Mouse (Mus musculus) hindbrain, embryonic 16.5 days (tissue): ENCODE data around the gene Srgap1. TPM values are rescaled to one million over a fixed set of nuclear protein-coding genes. Genes with fewer than 3 reads are reported as not detected.

Source experiments
- ATAC-seq: fragments of 200-750 bp; cut with Nextera tagmentation; 2 replicates; pipeline ENCODE4 v1.8.0; 2017; ENCODE audit warnings: moderate TSS enrichment, moderate library complexity
- H3K27ac ChIP-seq: fragments of 300-500 bp; sonication (generic); 2 replicates; pipeline ENCODE4 v1.5.1; 2014; ENCODE audit warnings: low read depth, mild to moderate bottlenecking, control low read depth, low read length, moderate library complexity
- H3K27me3 ChIP-seq: fragments of 300-500 bp; sonication (generic); replicated peaks from 2 replicates; pipeline ENCODE4 v1.6.1; 2014; ENCODE audit warnings: low read length; ENCODE audit not compliant: control insufficient read depth, insufficient read depth
- H3K36me3 ChIP-seq: fragments of 300-500 bp; sonication (generic); 2 replicates; pipeline ENCODE4 v1.6.1; 2014; ENCODE audit warnings: mild to moderate bottlenecking, low read length, moderate library complexity, mixed read lengths; ENCODE audit not compliant: control insufficient read depth, insufficient read depth
- H3K4me1 ChIP-seq: fragments of 300-500 bp; sonication (generic); 2 replicates; pipeline ENCODE4 v1.6.1; 2014; ENCODE audit warnings: low read depth, low read length; ENCODE audit not compliant: control insufficient read depth, insufficient read depth
- H3K4me2 ChIP-seq: fragments of 300-500 bp; sonication (generic); 2 replicates; pipeline ENCODE4 v1.6.1; 2014; ENCODE audit warnings: mild to moderate bottlenecking, low read length, control low read depth, moderate library complexity
- H3K4me3 ChIP-seq: fragments of 300-500 bp; sonication (generic); 2 replicates; pipeline ENCODE4 v1.5.1; 2014; ENCODE audit warnings: mild to moderate bottlenecking, low read length, control low read depth, moderate library complexity
- H3K9ac ChIP-seq: fragments of 300-500 bp; sonication (generic); 2 replicates; pipeline ENCODE4 v1.6.1; 2014; ENCODE audit warnings: low read depth, mild to moderate bottlenecking, control low read depth, low read length, moderate library complexity
- H3K9me3 ChIP-seq: fragments of 300-500 bp; sonication (generic); 2 replicates; pipeline ENCODE4 v1.6.1; 2014; ENCODE audit warnings: mild to moderate bottlenecking, low read length, moderate library complexity; ENCODE audit not compliant: control insufficient read depth
- WGBS: fragments of 180-500 bp; shearing (Covaris S2); extraction: QIAGEN DNeasy Blood & Tissue Kit; methylation state at CpG from one replicate; pipeline ENCODE4 v1.1.7; 2014; 5-methylcytosine and 5-hydroxymethylcytosine counted together
- polyA plus RNA-seq: library from polyadenylated mRNA; unstranded; fragments of >200 nt; fragmentation: Nextera tagmentation; extraction: Ambion mirVana; gene quantifications from 2 replicates; pipeline ENCODE4 v1.2.1, GENCODE M21; 2015

Srgap1 gene
- polyA plus RNA-seq, 1 experiment from 2014 or later: 29.2 TPM

- WGBS: 46% methylated on average over 10 of the region's 10 CpGs
- Histone ChIP-seq H3K27me3 (no peaks in the 10 kb centered on the region), H3K36me3 (no peaks in the 10 kb centered on the region), H3K4me1 (no peaks in the 10 kb centered on the region), H3K4me2 (no peak overlapping the region; the same call in 1 of the 2 replicates), H3K4me3 (no peak overlapping the region), H3K9me3 (no peaks in the 10 kb centered on the region), H3K27ac (peak overlapping the region; percentile 54), H3K9ac (no peak overlapping the region)
- ATAC-seq: peak; percentile 95
Measured at GRCm38 (mm10) chr10:121765174-121766057, 281.7 kb downstream of the Srgap1 start.

- H3K4me2 ChIP-seq: no peak overlapping the region; the same call in 1 of the 2 replicates
- H3K27ac ChIP-seq: peak overlapping the region; percentile 54
- no peaks in the 10 kb centered on the region for H3K9me3 ChIP-seq
- H3K4me3 ChIP-seq: no peak overlapping the region
- 81% methylated on average over 13 of the region's 13 CpGs for WGBS
- ATAC-seq: peak; percentile 56
- no peaks in the 10 kb centered on the region for H3K4me1 ChIP-seq
- H3K36me3 ChIP-seq: no peaks in the 10 kb centered on the region
- H3K27me3 ChIP-seq: no peaks in the 10 kb centered on the region
- H3K9ac ChIP-seq: no peak overlapping the region
Measured at GRCm38 (mm10) chr10:121764469-121765173, 282.5 kb downstream of the Srgap1 start.

GRCm38 (mm10) chr10:121763191-121763590 lies 283.9 kb downstream of the Srgap1 start:
- Histone ChIP-seq H3K27ac (no peak overlapping the region), H3K36me3 (no peaks in the 10 kb centered on the region), H3K27me3 (no peaks in the 10 kb centered on the region), H3K4me3 (no peak overlapping the region), H3K9me3 (no peaks in the 10 kb centered on the region), H3K4me1 (no peaks in the 10 kb centered on the region), H3K9ac (no peak overlapping the region), H3K4me2 (no peak overlapping the region)
- no peak for ATAC-seq
- 77% methylated on average over 9 of the region's 13 CpGs for WGBS

- no peak overlapping the region for H3K4me2 ChIP-seq
- H3K36me3 ChIP-seq: no peaks in the 10 kb centered on the region
- no peaks in the 10 kb centered on the region for H3K9me3 ChIP-seq
- no peak overlapping the region for H3K9ac ChIP-seq
- H3K4me3 ChIP-seq: no peak overlapping the region
- 85% methylated on average over 9 of the region's 9 CpGs for WGBS
- H3K27ac ChIP-seq: no peak overlapping the region
- no peaks in the 10 kb centered on the region for H3K4me1 ChIP-seq
- no peaks in the 10 kb centered on the region for H3K27me3 ChIP-seq
- ATAC-seq: no peak
Measured at GRCm38 (mm10) chr10:121762141-121762540, 285.0 kb downstream of the Srgap1 start.

GRCm38 (mm10) chr10:121759095-121759494 lies 288.0 kb downstream of the Srgap1 start:
- WGBS: 55% methylated on average over 8 of the region's 8 CpGs
- ATAC-seq: no peak
- no peak overlapping the region for H3K4me2 ChIP-seq

GRCm38 (mm10) chr10:121756677-121757076 lies 290.4 kb downstream of the Srgap1 start:
- H3K4me3 ChIP-seq: no peak overlapping the region
- 80% methylated on average over 4 of the region's 4 CpGs for WGBS
- no peaks in the 10 kb centered on the region for H3K9me3 ChIP-seq
- no peak overlapping the region for H3K27ac ChIP-seq
- no peaks in the 10 kb centered on the region for H3K27me3 ChIP-seq
- H3K9ac ChIP-seq: no peak overlapping the region
- peaks cover 4% of the 10 kb centered on the region for H3K36me3 ChIP-seq
- H3K4me2 ChIP-seq: no peak overlapping the region
- ATAC-seq: no peak
- no peaks in the 10 kb centered on the region for H3K4me1 ChIP-seq

More at GRCm38 (mm10) chr10:121759095-121759494, 288.0 kb downstream of the Srgap1 start:
- Histone ChIP-seq H3K9me3 (no peaks in the 10 kb centered on the region), H3K9ac (no peak overlapping the region), H3K4me3 (no peak overlapping the region), H3K27me3 (no peaks in the 10 kb centered on the region), H3K36me3 (no peaks in the 10 kb centered on the region), H3K4me1 (no peaks in the 10 kb centered on the region), H3K27ac (no peak overlapping the region)

GRCm38 (mm10) chr10:121755822-121756221 lies 291.3 kb downstream of the Srgap1 start:
- Histone ChIP-seq H3K4me1 (no peaks in the 10 kb centered on the region), H3K36me3 (peaks cover 6% of the 10 kb centered on the region), H3K4me3 (no peak overlapping the region), H3K27ac (no peak overlapping the region), H3K9ac (no peak overlapping the region), H3K9me3 (no peaks in the 10 kb centered on the region), H3K27me3 (no peaks in the 10 kb centered on the region), H3K4me2 (no peak overlapping the region)
- no peak for ATAC-seq
- 32% methylated on average over 1 of the region's 1 CpGs for WGBS

- ATAC-seq: no peak
- 82% methylated on average over 5 of the region's 5 CpGs for WGBS
- H3K4me1 ChIP-seq: no peaks in the 10 kb centered on the region
- H3K9me3 ChIP-seq: peaks cover 5% of the 10 kb centered on the region
- H3K36me3 ChIP-seq: peaks cover 14% of the 10 kb centered on the region
- no peak overlapping the region for H3K27ac ChIP-seq
- no peak overlapping the region for H3K4me3 ChIP-seq
- no peaks in the 10 kb centered on the region for H3K27me3 ChIP-seq
- H3K9ac ChIP-seq: no peak overlapping the region
- H3K4me2 ChIP-seq: no peak overlapping the region
Measured at GRCm38 (mm10) chr10:121754237-121754636, 292.9 kb downstream of the Srgap1 start.

GRCm38 (mm10) chr10:121750175-121750574 lies 296.9 kb downstream of the Srgap1 start:
- Histone ChIP-seq H3K4me3 (no peak overlapping the region), H3K4me2 (no peak overlapping the region), H3K9me3 (peaks cover 5% of the 10 kb centered on the region), H3K27ac (no peak overlapping the region), H3K9ac (no peak overlapping the region), H3K4me1 (no peaks in the 10 kb centered on the region), H3K36me3 (peaks cover 33% of the 10 kb centered on the region), H3K27me3 (no peaks in the 10 kb centered on the region)
- ATAC-seq: no peak
- WGBS: 95% methylated on average over 12 of the region's 12 CpGs
